Mouse (Mus musculus) lung, postnatal 14 days (tissue): ENCODE data around the gene Esr1.
"Not testable (repeated sequence)": the region's sequence is repeated elsewhere in the genome, so short reads cannot be mapped to it uniquely, and the experiment has no call there.

Experiments
- DNase-seq: peaks from one replicate; pipeline ENCODE4 v3.0.0; 2021

The Esr1 gene

DNA sequence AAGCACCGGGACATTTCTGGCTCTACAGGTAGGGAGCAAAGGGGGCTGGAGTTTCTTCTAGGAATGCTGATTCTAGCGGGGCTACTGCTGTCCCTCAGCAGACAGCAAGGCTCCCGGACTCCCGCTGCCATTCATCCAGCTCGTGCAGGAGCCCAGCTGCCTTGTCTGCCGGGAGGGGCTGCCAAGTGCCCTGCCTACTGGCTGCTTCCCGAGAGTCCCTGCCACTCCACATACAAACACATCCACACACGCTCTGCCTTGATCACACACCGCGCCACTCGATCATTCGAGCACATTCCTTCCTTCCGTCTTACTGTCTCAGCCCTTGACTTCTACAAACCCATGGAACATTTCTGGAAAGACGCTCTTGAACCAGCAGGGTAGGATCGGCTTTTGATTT, 98.5 kb downstream of the Esr1 start:
- DNase-seq, result peak; percentile 8

DNA sequence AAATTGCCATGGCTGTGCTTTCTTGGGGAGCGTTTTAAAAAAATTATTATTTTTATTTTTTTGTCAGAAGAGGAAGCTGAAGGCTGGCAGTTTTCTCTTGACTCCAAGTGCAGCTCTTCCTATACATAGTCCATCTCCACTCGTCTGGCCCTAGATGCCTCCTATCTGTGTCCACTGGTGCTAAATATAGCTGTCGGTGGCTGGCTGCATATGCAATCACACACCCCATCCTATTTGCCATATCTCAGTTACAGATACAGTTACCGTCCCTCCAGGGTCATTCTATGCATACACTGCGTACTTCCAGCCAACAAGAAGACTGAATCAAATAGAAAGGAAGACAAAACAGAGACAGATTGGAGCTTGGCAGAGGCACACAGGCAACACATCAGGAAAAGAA, 100.0 kb downstream of the Esr1 start:
- no peak for DNase-seq

DNA sequence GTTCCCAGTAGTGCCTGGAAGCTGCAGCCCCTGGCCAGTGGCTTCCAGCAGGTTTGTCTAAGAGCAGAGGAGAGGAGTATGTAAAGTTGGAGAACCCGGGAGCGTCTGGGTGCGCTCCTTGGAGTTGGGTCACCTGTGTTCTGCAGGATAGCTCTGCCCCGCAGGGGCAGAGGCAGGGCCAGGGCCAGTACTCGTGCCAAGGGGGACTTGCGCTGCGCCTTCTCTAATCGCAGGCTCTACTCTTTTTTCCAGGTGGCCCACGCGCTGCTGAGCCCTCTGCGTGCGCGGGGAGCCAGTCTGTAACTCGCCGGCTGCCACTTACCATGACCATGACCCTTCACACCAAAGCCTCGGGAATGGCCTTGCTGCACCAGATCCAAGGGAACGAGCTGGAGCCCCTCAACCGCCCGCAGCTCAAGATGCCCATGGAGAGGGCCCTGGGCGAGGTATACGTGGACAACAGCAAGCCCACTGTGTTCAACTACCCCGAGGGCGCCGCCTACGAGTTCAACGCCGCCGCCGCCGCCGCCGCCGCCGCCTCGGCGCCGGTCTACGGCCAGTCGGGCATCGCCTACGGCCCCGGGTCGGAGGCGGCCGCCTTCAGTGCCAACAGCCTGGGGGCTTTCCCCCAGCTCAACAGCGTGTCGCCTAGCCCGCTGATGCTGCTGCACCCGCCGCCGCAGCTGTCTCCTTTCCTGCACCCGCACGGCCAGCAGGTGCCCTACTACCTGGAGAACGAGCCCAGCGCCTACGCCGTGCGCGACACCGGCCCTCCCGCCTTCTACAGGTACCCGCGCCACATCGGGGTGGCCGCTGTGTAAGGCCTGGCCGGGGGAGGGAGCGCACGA, 100.9 kb downstream of the Esr1 start:
- DNase-seq, result no peak

DNA sequence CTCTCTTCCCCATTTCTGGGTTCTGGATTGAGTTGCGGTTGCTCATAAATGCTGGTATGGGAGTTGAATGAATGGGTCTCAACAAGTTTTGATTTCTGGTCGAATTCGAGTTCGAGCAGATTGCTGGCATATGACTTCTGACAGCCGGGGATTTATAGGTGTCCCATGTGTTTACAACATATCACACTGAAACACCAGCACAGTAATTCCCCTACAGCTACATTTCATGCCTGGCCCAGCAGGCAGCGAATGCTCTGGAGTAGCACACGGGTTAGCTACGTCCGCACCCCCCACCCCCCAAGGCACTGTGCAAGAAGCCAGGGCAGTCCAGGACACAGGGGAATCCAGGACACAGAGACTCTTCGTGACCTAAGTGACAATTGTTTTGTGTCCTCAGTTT, 102.0 kb downstream of the Esr1 start:
- DNase-seq, result no peak

DNA sequence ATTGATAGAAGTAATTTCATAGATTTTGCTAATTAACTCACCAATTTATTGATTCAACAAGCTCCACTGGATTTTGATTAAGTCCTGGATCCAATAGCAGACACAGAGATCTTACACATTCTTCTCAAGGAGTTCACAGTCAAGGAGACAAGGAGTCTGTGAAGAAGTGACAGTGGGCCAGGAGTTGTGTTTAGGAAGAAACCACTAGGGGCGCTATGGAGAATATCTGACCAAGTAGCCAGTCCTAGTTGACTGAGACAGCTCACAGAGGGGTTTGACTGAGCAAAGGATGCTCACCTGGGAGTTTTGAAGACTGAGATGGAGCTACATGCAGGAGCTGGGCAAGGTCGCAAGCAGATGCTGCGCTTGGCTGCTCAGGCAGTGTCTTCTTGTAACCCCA, 113.5 kb downstream of the Esr1 start:
- DNase-seq, result no peak

DNA sequence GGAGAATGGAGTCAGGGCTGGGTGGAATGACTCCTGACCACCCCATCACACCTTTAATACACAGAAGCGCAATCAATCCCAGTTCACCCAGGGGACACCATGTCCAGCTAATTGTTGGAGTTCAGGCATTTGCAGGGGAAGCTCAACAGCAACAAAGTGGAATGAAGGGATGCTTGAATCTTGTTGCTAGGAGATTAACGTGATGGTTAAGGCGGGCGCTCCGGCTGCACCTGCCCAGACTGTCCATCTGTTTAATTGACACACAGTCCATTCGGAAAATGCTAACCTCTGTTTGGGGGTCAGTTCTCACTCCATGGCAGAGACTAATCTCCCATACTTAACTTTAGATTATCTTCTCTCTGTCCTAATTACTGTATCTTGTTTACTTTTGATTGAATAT, 114.7 kb downstream of the Esr1 start:
- DNase-seq, result no peak

DNA sequence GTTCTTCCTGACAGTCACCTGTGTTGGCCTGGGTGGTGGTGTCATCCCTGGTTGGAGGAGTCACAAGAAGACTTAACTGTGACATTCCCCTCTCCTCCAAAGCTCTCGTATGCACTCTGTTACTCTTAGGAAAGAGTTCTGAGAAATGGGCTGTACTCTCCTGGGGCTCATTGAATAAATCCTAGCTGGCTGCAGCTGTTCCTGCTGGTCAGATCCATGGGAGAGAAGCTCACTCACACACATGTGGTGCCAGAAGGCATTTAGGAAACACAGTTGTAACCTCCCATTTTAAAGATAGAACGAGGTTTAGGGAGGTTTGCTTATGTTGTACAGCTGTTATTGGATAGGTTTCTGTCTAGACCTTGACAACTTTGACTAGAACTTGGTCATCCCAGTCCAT, 120.9 kb downstream of the Esr1 start:
- DNase-seq, result no peak

DNA sequence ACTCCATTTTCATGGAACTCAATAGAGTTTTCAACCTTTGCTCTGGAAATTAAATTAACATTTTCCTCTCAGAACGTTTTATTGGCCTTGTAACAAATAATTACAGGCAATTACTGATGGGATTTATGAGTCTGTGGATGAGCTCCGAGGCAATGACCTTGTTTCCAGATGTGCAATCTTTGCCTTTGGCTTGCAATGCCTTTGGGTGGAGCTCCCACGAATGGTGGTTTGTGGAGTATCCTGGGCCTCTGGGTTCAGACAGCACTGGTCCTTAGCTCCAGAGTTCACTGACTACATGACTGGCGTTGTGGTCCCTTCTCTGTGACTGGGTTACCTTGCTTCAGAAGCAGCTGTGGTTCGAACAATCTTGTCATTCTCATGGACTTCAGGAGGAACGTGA, 122.6 kb downstream of the Esr1 start:
- no peak for DNase-seq

DNA sequence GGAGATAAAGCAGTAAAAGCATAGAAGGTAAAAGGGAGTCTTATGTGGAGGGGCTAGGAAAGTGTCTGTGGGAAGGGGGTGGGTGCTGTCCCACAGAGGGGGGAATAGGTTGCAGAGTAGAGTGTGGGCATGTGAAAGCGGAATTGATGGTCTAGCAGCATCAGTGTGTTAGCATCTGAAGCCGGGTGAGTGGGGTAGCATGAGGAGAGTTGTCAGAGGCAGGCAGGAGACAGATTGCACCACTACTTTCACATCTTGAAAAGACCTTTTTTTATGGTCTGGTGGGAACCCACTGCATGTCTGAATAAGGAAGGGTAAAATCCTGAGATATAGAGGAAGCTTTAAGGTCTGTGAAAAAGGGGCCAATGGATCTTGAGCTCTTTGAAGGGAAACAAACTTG, 123.5 kb downstream of the Esr1 start:
- DNase-seq, result no peak

DNA sequence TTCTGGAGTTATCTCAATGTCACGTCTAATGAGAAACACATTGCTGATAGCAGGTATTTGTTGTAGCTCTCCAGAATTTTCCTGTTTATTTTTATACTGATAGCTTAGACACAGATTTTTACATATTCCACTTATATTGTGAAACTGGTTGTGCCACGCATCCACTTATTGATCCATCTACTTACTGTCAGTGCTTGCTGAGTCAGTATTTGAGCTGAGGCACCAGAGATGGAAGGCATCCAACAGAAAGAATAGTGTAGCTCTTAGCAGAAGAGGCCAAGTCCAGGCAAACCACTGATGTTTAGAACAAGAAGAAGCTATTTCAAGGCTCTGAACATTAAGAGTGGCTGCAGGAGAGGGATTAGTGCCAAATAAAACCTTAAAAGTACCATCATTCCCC, 126.9 kb downstream of the Esr1 start:
- DNase-seq, result no peak

DNA sequence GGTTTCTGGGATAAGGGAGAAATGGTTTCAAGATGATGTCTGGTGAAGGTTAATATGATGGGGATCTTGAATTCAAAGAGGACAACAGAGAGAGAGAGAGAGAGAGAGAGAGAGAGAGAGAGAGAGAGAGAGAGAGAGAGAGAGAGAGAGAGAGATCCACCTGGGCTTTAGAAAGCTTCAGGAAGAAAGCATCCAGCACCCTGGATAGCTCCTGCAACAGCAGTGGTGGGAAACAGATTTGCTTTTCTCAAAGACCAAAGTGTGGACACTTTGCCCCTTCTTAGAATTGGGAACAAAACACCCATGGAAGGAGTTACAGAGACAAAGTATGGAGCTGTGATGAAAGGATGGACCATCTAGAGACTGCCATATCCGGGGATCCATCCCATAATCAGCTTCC, 139.7 kb downstream of the Esr1 start:
- DNase-seq, result not testable (repeated sequence)

DNA sequence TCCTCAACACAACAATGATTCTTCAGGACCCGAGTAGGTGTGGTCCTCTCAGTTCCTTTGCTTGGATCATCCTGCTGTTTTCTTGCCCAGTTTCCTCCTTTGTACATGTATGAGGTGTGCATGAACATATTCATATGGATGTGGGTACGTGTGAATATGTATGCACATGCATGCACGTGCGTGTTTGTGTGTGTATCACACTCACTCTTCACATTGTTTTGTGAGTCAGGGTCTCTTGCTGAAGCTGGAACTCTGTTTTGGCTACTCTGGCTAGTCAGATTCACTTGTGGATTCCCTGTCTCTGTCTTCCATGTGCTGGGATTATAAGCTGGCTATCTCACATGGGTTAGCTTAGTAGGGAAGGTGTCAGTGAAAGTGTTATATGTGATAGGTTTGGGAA, 141.6 kb downstream of the Esr1 start:
- no peak for DNase-seq

DNA sequence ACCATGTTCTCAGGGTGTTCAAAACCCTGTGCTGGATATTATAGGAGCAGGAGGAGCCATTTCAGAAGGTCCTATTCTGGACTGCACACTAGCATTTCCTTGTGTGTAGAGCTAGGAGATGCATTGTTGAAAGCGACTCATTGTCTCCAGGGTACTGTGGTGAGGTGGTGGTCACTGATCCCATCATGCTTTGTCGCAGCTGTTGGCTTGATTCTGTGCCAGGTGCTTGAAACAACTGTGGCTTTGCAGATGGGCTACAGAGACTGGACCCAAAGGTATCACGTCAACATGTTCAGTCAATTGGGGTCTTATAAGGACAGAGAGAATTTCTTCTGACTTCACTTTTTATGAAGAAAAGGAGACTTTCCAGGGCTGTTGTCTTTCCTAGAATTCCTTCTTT, 164.1 kb downstream of the Esr1 start:
- DNase-seq, result peak; percentile 15

DNA sequence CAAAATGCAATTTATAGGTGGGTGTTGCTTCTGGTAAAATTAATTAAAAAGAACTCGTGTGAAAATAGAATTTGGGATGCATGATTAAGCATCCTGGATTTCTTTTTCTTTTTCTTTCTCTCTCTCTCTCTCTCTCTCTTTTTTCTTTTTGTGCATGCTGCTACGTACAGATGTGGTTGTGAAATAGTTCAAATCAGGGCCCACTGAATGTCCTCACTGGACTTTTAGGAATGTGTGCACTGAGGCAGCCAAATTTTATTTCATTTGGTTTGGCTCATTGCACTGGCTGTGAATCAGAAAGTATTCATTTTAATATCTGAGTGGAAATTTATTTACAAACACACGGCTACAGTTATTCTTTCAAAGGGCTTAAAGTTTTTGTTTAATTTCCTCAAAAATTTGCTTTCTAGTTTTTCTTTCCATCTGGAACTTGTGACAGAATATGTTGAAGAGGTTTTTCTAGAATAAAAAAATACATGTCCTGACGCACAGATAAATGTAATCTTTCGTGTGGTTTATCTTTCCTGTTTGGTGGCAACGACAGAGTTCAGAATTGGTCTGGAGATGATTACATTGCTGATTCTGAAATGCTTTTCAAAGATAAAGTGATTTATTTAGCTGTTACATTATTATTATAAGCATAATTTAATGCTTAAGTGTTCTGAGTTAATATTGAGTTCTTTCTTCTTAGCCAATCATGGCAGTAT, 164.8 kb downstream of the Esr1 start:
- no peak for DNase-seq

DNA sequence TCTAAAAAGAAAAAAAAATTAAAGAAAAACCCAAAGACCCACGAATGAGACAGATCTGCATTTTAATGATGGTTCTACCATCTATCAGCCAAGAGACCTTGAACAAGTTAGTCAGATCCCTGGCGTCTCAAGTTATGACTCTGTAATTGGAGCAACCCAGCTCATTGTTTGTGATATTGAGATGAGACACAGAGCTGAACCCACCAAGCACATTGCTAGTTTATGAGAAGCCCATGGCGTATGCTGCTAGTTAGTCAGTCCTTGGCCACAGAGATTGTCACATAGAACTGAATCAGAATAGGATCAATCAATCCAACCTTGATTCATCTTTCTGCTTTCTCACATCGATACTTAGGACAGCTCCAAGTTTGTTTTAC, 165.3 kb downstream of the Esr1 start:
- no peak for DNase-seq

DNA sequence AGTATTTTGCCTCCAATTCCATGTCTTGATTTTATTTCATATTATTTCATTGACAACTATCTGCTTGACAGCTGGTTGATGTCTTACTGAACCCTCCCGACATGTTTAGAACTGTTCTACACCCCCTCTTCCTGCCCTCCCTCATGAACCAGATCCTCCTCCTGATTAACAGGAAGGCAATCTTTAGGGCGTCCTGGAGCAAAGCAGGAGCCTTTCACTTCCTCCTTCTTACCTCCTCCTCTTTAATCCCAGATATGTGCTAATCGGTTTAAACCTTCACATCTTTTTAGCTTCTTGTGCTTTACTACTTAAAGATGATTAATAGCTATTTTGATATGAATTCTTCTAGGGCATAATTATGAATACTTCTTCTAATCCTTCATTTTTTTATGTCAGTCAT, 166.6 kb downstream of the Esr1 start:
- DNase-seq, result no peak

DNA sequence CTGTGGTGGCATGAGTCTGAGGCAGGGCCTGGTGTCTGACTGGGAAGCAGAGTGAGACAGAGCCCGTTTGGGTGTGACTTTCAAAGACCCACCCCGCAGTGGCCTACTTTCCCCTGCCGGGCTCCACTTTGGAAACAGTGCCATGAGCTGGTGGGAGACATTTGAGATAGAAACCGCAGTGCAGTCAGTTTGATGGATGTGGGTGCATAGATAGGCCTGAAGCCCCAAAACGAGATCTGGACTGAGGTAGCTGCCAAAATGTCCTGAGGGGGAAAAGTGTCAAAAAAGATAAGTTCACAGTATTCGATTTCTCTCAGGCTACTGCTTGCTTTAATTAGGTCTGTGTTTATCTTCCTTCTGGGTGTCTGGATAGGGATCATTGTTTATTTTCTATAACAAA, 169.5 kb downstream of the Esr1 start:
- DNase-seq, result no peak

DNA sequence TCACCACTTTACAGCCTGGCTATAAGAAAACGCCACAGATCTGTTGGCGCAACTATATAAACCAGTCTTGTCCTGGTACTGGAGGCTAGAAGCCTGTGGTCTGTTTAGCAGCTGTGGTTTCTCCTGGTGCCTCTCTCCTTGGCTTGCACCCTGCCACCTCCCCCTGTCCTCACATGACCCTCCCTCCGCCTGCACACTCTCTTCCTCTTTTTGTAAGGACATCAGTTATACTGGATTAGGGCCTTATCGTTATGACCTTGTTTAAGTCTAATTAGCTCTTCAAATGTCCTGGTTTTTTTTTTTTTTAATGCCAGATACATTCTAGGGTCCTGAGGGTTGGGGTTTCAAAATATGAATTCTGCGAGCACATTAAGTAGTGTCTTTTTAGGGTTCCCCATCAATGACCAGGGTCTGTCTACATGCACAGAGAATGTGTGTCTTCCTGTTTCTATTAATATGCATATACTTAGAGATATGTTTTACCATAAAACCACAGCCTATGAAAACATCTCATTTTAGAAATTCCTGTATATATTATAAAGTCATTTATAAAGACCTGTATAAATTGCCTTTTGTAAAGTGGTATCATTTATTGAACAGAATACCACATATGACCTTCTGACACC, 175.7 kb downstream of the Esr1 start:
- peak; percentile 17 for DNase-seq

DNA sequence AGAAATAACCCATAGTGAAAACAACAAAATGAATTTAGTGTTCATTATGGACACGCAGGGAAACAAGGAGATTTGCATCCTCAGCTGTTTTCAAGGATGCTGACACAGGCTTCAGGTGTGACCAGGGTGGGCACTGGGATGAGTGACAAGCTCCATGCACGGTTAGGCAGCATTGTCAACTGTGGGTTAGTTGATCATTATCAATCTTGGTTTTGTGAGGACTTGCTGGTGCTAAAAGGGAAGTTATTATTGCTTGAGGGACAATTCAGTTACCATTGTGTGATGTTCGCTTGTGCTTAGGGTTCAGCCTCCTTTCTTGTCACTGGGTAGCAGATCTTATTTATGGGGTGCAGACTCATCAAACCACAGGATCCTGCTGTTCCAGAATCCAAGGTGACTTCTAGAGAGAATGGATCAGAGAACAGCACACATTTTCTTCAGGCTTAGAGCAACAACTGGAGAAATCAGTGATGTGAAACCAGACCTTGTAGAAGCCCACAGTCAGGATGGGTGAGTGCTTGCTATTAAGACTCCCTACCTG, 186.9 kb downstream of the Esr1 start:
- no peak for DNase-seq

DNA sequence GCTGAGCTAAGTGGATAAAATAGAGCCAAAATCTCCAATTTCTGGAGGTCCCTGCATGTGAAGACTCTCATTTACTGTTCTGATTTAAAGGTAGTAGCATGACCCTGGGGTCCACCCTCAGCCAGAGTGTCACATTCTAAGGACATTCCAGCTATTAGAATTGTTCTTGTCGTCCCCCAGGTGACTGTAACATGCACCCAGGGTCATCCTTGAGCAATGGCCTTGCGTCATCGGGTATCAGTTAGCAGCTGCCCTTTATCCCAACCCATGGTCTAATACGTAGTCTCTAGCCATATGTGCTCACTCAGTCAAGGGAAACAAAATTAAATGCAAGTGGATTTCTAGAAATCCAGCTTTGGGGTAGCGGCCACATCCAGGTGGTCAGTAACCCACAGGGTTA, 213.0 kb downstream of the Esr1 start:
- no peak for DNase-seq

DNA sequence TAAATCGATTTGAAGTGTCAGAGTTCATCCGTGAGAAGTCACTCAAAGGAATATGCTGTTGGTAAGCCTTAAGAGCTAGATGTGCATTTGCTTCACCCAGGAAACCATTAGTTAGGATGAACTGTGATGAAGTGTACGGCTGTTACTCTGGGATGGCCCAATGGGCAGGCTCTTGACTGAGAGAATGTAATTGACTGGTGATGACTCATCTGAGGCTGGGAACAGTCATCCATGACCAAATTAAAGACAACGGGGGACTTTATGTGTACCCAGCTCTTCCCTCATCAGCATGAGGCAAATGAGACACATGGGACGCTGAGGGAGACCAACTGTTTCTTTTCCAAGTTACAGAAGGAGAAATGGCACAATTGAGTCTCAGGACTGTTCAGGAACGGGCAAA, 219.2 kb downstream of the Esr1 start:
- no peak for DNase-seq

DNA sequence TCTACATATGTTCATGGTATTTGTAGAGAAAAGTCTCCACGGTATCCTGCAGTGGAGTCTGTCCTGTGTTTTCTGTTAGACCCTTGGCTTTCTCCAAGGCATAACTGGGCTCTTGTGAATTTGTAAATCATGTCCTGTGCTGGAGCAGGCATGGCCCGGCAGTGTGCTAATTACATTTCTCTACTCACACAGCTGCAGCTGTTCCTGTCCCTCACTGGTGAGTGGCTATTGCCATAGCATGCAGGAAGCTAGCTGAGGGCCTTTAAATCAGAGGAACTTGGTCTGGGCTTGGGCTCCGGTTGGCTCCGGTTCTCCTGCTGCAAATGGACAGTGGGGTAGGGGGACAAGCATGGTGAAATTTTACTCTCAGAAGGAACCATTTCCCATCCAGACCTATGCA, 226.7 kb downstream of the Esr1 start:
- no peak for DNase-seq

DNA sequence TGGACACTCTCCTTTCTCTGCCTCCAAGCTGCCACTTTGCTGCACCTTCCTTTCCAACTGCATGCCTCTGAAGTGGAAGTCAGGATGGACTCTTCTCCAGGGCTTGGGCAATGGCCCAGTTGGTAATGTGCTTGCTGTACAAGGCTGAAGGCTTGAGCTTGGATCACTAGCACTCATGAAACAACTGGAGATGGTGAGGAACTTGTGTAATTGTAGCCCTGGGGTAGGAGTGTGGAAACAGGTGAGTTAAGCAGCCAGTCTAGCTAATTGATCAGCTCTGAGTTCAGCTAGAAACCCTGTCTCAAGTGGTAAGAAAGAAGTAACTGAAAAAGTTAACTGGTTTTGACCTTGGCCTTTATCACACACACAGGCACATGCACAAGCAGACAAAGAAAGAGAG, 229.6 kb downstream of the Esr1 start:
- no peak for DNase-seq

DNA sequence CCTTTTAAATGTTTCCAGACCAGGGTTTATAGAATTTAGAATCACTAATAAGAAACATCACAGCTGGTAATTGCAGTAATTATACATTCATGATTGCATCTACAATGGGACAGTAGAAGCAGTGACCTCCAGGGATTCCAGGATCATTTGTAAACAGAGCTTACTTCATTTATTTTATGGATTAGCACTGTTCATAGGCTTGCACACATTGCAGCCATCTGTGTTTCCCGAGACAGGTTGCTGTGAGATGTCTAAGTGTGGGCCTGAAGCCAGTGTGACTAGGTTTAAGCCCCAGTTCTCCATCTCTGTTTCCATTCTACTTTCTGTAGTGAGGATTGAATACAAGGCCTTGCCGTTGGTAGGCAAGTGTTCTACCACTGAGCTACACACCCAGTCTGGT, 236.1 kb downstream of the Esr1 start:
- DNase-seq, result no peak
